Mouse (Mus musculus) intestine, postnatal 0 days (tissue): ENCODE data around the gene Cdk6. TPM values are rescaled to one million over a fixed set of nuclear protein-coding genes. Genes with fewer than 3 reads are reported as not detected.

Source experiments
- ATAC-seq: fragments of 200-750 bp; cut with Nextera tagmentation; 2 replicates; pipeline ENCODE4 v1.8.0; 2017; ENCODE audit warnings: mild to moderate bottlenecking, moderate TSS enrichment, moderate library complexity
- H3K27ac ChIP-seq: fragments of 300-500 bp; sonication (generic); 2 replicates; pipeline ENCODE4 v1.5.1; 2014; ENCODE audit warnings: mild to moderate bottlenecking, low read depth, low read length, moderate library complexity
- H3K27me3 ChIP-seq: fragments of 300-500 bp; sonication (generic); replicated peaks from 2 replicates; pipeline ENCODE4 v1.6.1; 2014; ENCODE audit warnings: low read length, mixed read lengths; ENCODE audit not compliant: control insufficient read depth, insufficient read depth
- H3K36me3 ChIP-seq: fragments of 300-500 bp; sonication (generic); 2 replicates; pipeline ENCODE4 v1.6.1; 2014; ENCODE audit warnings: mild to moderate bottlenecking, moderate library complexity; ENCODE audit not compliant: control insufficient read depth, insufficient read depth
- H3K4me1 ChIP-seq: fragments of 300-500 bp; sonication (generic); replicated peaks from 2 replicates; pipeline ENCODE4 v1.6.1; 2014; ENCODE audit warnings: antibody characterized with exemption, low read length, mixed read lengths; ENCODE audit not compliant: control insufficient read depth, insufficient read depth
- H3K4me2 ChIP-seq: fragments of 300-500 bp; sonication (generic); replicated peaks from 2 replicates; pipeline ENCODE4 v1.6.1; 2014; ENCODE audit warnings: low read depth, mild to moderate bottlenecking, moderate library complexity
- H3K4me3 ChIP-seq: fragments of 300-500 bp; sonication (generic); 2 replicates; pipeline ENCODE4 v1.5.1; 2014; ENCODE audit warnings: low read depth, low read length
- H3K9ac ChIP-seq: fragments of 300-500 bp; sonication (generic); 2 replicates; pipeline ENCODE4 v1.6.1; 2014; ENCODE audit warnings: mild to moderate bottlenecking, low read depth, low read length
- H3K9me3 ChIP-seq: fragments of 300-500 bp; sonication (generic); 2 replicates; pipeline ENCODE4 v1.6.1; 2016; ENCODE audit warnings: mixed run types; ENCODE audit not compliant: control insufficient read depth
- CTCF ChIP-seq: sonication (generic); IDR thresholded peaks from 2 replicates; pipeline ENCODE4 v1.5.1; 2016; ENCODE audit warnings: low read depth, mild to moderate bottlenecking, control low read depth, antibody characterized with exemption, moderate library complexity
- WGBS: fragments of 180-500 bp; shearing (Covaris S2); extraction: QIAGEN DNeasy Blood & Tissue Kit; methylation state at CpG from one replicate; pipeline ENCODE4 v1.1.7; 2014; 5-methylcytosine and 5-hydroxymethylcytosine counted together
- polyA plus RNA-seq: library from polyadenylated mRNA; unstranded; fragments of >200 nt; fragmentation: Nextera tagmentation; extraction: Ambion mirVana; gene quantifications from 2 replicates; pipeline ENCODE4 v1.2.1, GENCODE M21; 2015

The Cdk6 gene
- polyA plus RNA-seq, 1 experiment from 2014 or later = 13.2 TPM

DNA sequence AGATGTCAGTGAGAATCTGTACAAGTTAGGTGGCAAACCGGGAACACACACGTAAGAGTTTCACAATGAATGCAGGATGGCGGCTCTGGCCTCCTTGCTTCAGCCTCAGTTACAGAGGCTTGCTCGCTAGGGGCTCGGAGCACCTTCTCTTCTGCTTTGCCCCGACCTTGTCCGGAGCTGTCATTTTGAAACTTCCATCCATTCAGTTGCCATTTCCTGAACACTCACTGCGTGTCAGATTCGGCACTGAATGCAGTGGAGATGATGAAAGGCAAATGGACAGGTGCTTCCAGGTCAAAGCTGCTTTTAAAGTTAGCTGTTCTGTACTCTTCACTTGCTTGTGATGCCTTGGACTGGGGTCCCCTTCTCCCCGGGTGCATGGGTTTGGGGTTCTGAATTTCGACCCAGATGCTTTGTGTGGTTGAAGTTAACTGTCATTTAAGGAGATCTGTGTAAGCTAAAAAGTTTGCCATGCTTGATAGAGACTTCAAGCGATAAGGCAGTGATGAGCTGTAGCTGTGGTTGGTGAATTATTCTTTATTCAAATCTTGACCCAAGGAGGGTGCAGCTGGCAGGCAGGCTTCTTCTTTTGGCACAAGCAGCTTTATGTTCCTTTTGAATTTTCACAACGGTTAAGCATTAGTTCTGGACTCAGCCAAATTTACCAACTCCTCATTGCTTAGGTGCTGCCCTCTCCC lies 41.2 kb downstream of the Cdk6 start:
- no peak for ATAC-seq
- WGBS = 79% methylated on average over 13 of the region's 13 CpGs
- Histone ChIP-seq H3K4me2 (no peak overlapping the region), H3K9ac (no peak overlapping the region), H3K9me3 (no peaks in the 10 kb centered on the region), H3K4me3 (no peak overlapping the region), H3K27ac (no peak overlapping the region), H3K4me1 (no peaks in the 10 kb centered on the region; the same call in 1 of the 2 replicates), H3K36me3 (no peaks in the 10 kb centered on the region), H3K27me3 (no peaks in the 10 kb centered on the region)
- TF ChIP-seq CTCF = no peak

DNA sequence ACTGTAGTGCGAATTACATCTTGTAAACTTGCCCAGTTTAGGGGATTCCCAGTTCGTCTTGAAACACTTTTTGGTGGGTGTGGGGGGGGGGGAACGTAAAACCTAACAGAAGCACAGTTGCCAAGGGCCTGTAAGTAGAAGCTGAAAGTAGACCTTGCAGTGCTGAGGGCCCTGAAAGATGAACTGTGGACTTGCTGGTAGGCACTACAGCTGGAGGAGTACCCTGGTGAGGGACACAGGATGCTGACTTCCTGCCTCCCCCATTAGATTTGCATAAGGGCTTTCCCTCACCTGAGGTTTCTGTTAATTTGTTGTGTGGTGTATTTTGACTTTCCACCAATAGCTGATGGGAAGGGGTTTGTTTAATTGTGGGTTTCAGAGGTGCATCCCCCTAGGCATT lies 42.3 kb downstream of the Cdk6 start:
- no peaks in the 10 kb centered on the region for H3K27me3 ChIP-seq
- no peaks in the 10 kb centered on the region; the same call in 1 of the 2 replicates for H3K4me1 ChIP-seq
- no peaks in the 10 kb centered on the region for H3K9me3 ChIP-seq
- no peak for TF ChIP-seq CTCF
- no peak overlapping the region for H3K4me2 ChIP-seq
- ATAC-seq = no peak
- no peaks in the 10 kb centered on the region for H3K36me3 ChIP-seq
- no peak overlapping the region for H3K9ac ChIP-seq
- WGBS = 65% methylated on average over 3 of the region's 3 CpGs
- H3K4me3 ChIP-seq = no peak overlapping the region
- no peak overlapping the region for H3K27ac ChIP-seq

DNA sequence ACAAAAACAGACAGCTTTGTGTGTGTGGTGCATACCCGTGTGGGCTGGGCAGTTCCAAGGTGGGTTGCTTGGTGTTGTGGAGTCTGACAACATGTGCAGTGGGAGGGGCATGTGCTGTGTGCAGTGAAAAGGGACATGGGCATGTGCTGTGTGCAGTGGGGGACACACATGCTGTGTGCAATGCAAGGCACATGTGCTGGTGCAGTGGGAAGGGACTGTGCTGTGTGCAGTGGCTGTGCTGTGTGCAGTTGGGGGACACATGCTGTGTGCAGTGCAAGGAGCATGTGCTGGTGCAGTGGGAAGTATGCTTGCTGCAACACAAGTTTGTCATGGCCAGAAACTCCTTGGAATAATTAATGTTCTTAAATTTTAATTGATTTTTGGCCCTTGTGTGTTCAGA lies 43.8 kb downstream of the Cdk6 start:
- no peak for ATAC-seq
- WGBS = 70% methylated on average over 1 of the region's 1 CpGs
- TF ChIP-seq CTCF = no peak
- Histone ChIP-seq H3K9me3 (no peaks in the 10 kb centered on the region), H3K27ac (no peak overlapping the region), H3K27me3 (no peaks in the 10 kb centered on the region), H3K4me3 (no peak overlapping the region), H3K4me1 (no peaks in the 10 kb centered on the region; the same call in 1 of the 2 replicates), H3K9ac (no peak overlapping the region), H3K4me2 (no peak overlapping the region), H3K36me3 (no peaks in the 10 kb centered on the region)

DNA sequence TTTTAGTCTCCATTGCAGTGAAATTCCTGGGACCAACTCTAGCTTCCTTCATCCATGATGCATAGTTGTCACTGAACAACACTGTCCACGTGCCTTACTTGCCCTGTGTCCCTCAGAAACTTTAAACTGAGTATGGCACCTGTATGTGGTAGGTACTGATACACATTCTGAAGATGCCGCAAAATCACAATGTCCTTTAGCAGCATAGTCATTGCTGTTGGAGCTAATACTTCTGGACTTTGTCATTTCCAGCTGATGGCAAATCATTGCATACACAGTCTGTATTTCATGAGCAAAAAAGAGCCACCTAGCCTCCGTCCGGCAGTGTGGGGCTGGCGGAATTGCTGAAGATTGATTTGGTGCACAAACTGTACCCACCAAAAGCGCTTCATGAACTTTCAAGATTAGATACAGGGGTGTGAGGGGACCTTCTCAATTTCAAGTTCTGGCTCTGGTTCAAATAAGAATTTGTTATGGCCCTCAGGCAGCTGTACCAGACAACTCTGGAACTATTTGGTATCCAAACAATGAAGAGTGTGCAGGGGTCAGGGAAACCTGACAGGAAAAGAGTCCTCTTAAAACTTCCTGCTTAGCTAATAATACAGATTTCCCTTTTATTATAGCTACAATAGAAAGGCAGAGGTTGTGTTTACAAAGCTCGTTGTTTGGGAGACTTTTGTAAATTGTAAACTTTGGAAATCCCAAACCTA lies 44.9 kb downstream of the Cdk6 start:
- Histone ChIP-seq H3K9ac (no peak overlapping the region), H3K4me3 (no peak overlapping the region), H3K9me3 (no peaks in the 10 kb centered on the region), H3K4me2 (no peak overlapping the region), H3K27ac (no peak overlapping the region), H3K36me3 (no peaks in the 10 kb centered on the region), H3K4me1 (no peaks in the 10 kb centered on the region), H3K27me3 (no peaks in the 10 kb centered on the region)
- no peak for ATAC-seq
- no peak for TF ChIP-seq CTCF
- WGBS = 55% methylated on average over 7 of the region's 7 CpGs

DNA sequence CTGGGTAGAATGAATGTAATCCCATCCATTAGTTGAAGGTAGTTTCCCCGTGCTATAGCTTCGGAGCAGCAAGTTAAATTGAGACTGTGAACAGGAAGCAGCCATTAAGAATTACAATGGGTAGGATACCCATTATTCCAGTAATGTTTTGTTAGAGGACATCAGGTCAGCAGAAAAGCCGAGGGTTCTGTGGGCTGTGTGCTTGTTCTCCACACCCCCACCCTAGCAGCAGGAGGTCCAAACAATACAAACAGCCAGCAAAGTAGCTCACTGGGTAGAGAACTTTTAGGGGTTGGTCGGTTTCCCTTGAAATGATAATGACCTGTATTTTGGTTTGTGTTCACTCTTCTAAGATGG lies 45.4 kb downstream of the Cdk6 start:
- Histone ChIP-seq H3K27ac (no peak overlapping the region), H3K27me3 (no peaks in the 10 kb centered on the region), H3K4me3 (no peak overlapping the region), H3K9me3 (no peaks in the 10 kb centered on the region), H3K4me2 (no peak overlapping the region), H3K36me3 (no peaks in the 10 kb centered on the region), H3K9ac (no peak overlapping the region), H3K4me1 (no peaks in the 10 kb centered on the region)
- ATAC-seq = no peak
- WGBS = 38% methylated on average over 4 of the region's 4 CpGs
- no peak for TF ChIP-seq CTCF

DNA sequence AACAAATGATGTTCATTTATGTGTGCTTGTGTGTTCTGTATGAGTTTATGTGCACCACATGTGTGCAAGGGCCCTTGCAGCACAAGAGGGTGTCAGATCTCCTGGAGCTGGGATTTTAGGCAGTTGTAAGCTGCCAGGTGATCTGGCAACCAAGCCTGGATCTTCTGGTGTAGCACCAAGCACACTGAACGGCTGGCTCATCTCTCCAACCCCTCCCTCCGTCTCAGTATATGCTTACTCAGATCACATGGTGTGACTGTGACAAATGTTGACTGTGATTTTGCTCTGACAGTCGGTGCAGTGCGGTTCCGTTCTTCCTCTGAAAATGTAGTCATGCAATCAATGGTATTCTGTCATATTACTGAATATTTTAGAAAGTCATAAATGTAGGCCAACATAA lies 45.9 kb downstream of the Cdk6 start:
- Histone ChIP-seq H3K4me3 (no peak overlapping the region), H3K27ac (no peak overlapping the region), H3K36me3 (no peaks in the 10 kb centered on the region), H3K27me3 (no peaks in the 10 kb centered on the region), H3K9ac (no peak overlapping the region), H3K9me3 (no peaks in the 10 kb centered on the region), H3K4me2 (no peak overlapping the region), H3K4me1 (no peaks in the 10 kb centered on the region)
- ATAC-seq = no peak
- 58% methylated on average over 5 of the region's 5 CpGs for WGBS
- no peak for TF ChIP-seq CTCF
